Mouse (Mus musculus): ENCODE results near the gene Tnnt3. TPM values are rescaled to one million over a fixed set of nuclear protein-coding genes. Genes with fewer than 3 reads are reported as not detected.

The Tnnt3 gene
- polyA plus RNA-seq, 1 experiment = 73.4 TPM

- Histone ChIP-seq H3K4me3 (replicated peaks; ENCODE audit: control insufficient read depth, low read depth, low read length) (no peak overlapping the region), H3K27ac (ENCODE audit: control insufficient read depth, insufficient read depth, low read depth, low read length, poor library complexity) (no peak overlapping the region), H3K4me1 (ENCODE audit: control insufficient read depth, insufficient read depth, low read length) (no peaks in the 10 kb centered on the region)
- TF ChIP-seq POLR2A (IDR thresholded peaks at IDR 0.05; ENCODE audit: borderline replicate concordance, control insufficient read depth, low read depth, low read length) = no peak
- TF ChIP-seq CTCF (IDR thresholded peaks at IDR 0.05; ENCODE audit: control insufficient read depth, insufficient read depth, low read length) = no peak
- WGBS = 80% methylated on average over 8 of the region's 8 CpGs
Observed at GRCm38 (mm10) chr7:142486751-142487162, 11.9 kb upstream of the Tnnt3 start.

DNA sequence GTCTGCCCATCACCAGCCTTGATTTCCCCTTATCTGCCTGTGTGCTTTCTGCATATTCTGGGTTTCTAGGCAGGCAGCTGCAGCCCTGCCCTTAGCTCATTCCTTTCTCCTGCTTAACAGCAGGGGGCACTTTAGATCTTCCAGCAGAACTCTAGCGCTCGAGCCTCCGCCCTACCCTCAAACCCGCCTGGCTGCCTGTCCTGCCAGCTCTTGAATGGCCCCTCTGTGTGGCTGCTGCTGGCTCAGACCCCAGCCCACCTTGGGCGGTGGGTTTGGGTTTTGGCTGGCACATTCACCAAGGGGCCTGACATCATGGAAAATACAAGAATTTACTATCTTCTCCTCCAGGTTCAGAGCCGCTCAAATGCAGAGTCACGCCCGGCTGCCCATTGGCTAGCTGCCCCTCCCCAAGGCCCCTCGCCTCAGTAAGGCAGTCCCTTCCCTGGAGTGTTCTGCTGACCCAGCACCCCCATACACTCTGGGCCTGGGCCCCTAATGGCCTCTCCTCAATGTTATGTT lies 11.2 kb upstream of the Tnnt3 start:
- Histone ChIP-seq H3K27ac (ENCODE audit: control insufficient read depth, insufficient read depth, low read depth, low read length, poor library complexity) (no peak overlapping the region), H3K4me3 (replicated peaks; ENCODE audit: control insufficient read depth, low read depth, low read length) (no peak overlapping the region), H3K4me1 (ENCODE audit: control insufficient read depth, insufficient read depth, low read length) (no peaks in the 10 kb centered on the region)
- TF ChIP-seq POLR2A (IDR thresholded peaks at IDR 0.05; ENCODE audit: borderline replicate concordance, control insufficient read depth, low read depth, low read length) (no peak), CTCF (IDR thresholded peaks at IDR 0.05; ENCODE audit: control insufficient read depth, insufficient read depth, low read length) (no peak)
- 76% methylated on average over 9 of the region's 9 CpGs for WGBS

DNA sequence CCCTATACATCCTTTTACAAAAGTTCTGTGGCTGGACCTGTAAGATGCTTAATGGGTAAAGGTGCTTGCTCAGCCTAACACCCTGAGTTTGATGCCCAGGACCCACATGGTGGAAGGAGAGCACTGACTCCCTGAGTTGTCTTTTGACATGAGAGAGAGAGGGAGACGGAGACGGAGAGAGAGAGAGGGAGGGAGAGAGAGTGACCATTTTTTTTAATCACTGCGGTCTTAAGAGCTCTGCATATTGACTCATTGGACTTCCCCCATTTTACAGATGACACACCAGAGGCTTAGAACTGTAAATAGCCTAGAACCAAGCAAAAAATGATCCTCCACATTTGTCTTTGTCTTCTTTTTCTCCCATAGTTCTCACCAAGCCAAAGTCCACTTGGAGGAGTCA lies 10.6 kb upstream of the Tnnt3 start:
- no peak overlapping the region for H3K27ac ChIP-seq (ENCODE audit: control insufficient read depth, insufficient read depth, low read depth, low read length, poor library complexity)
- no peaks in the 10 kb centered on the region for H3K4me1 ChIP-seq (ENCODE audit: control insufficient read depth, insufficient read depth, low read length)
- 69% methylated on average over 3 of the region's 3 CpGs for WGBS
- no peak for TF ChIP-seq CTCF (IDR thresholded peaks at IDR 0.05; ENCODE audit: control insufficient read depth, insufficient read depth, low read length)
- H3K4me3 ChIP-seq (replicated peaks; ENCODE audit: control insufficient read depth, low read depth, low read length) = no peak overlapping the region

GRCm38 (mm10) chr7:142493535-142493934 lies 5.1 kb upstream of the Tnnt3 start:
- TF ChIP-seq CTCF (IDR thresholded peaks at IDR 0.05; ENCODE audit: control insufficient read depth, insufficient read depth, low read length) = no peak
- no peak for TF ChIP-seq POLR2A (IDR thresholded peaks at IDR 0.05; ENCODE audit: borderline replicate concordance, control insufficient read depth, low read depth, low read length)
- 89% methylated on average over 8 of the region's 8 CpGs for WGBS

DNA sequence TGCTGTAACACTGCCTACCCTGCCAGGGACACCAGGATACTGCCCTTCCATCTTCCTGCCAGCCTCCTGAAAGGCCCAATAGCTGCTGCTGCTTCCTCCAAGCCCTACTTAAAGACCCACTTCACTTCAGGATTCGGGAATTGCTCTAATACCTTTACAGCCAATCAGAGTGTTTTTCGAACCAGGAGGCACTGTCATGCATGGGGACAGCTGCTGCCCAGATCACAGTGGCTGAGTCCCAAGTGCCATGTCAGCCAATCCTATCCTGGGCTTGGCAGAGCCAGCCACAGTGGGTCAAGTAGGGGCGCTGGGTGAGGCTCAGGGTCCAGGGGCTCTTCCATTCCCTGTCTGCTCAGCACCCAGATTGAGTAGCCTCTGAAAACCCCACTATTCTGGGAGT lies 2.5 kb upstream of the Tnnt3 start:
- TF ChIP-seq CTCF (IDR thresholded peaks at IDR 0.05; ENCODE audit: control insufficient read depth, insufficient read depth, low read length) (no peak), POLR2A (IDR thresholded peaks at IDR 0.05; ENCODE audit: borderline replicate concordance, control insufficient read depth, low read depth, low read length) (no peak)
- H3K4me1 ChIP-seq (ENCODE audit: control insufficient read depth, insufficient read depth, low read length) = no peaks in the 10 kb centered on the region
- no peak overlapping the region for H3K4me3 ChIP-seq (replicated peaks; ENCODE audit: control insufficient read depth, low read depth, low read length)
- 64% methylated on average over 3 of the region's 3 CpGs for WGBS
- H3K27ac ChIP-seq (ENCODE audit: control insufficient read depth, insufficient read depth, low read depth, low read length, poor library complexity) = no peak overlapping the region

More at GRCm38 (mm10) chr7:142493535-142493934, 5.1 kb upstream of the Tnnt3 start:
- Histone ChIP-seq H3K4me3 (replicated peaks; ENCODE audit: control insufficient read depth, low read depth, low read length) (no peak overlapping the region), H3K27ac (ENCODE audit: control insufficient read depth, insufficient read depth, low read depth, low read length, poor library complexity) (no peak overlapping the region), H3K4me1 (ENCODE audit: control insufficient read depth, insufficient read depth, low read length) (no peaks in the 10 kb centered on the region)

GRCm38 (mm10) chr7:142496800-142497199 lies 1.8 kb upstream of the Tnnt3 start:
- WGBS = 74% methylated on average over 5 of the region's 5 CpGs

DNA sequence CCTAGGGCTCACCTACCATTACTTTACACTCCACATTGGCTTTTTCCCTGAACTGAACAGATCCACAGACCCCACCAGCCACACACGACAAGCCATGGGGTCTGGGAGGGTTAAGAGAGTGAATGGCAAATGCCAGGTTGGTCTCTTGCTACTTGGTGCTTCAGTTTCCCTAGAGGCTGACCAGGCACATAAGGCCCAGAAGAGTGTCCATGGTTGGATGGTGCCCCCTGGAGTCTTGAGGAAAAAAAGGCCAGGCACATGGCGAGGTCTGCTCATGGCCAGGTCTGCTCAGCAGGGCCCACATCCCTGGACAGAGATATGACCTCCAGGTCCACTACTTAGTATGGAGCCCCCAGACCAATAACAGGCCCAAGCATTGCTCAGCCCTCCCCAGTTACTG lies 861 bp upstream of the Tnnt3 start:
- TF ChIP-seq POLR2A (IDR thresholded peaks at IDR 0.05; ENCODE audit: borderline replicate concordance, control insufficient read depth, low read depth, low read length) (no peak), CTCF (IDR thresholded peaks at IDR 0.05; ENCODE audit: control insufficient read depth, insufficient read depth, low read length) (peak; percentile 74)
- H3K4me1 ChIP-seq (ENCODE audit: control insufficient read depth, insufficient read depth, low read length) = no peaks in the 10 kb centered on the region
- no peak overlapping the region for H3K4me3 ChIP-seq (replicated peaks; ENCODE audit: control insufficient read depth, low read depth, low read length)
- H3K27ac ChIP-seq (ENCODE audit: control insufficient read depth, insufficient read depth, low read depth, low read length, poor library complexity) = no peak overlapping the region
- 67% methylated on average over 2 of the region's 2 CpGs for WGBS

More at GRCm38 (mm10) chr7:142496800-142497199, 1.8 kb upstream of the Tnnt3 start:
- Histone ChIP-seq H3K4me3 (replicated peaks; ENCODE audit: control insufficient read depth, low read depth, low read length) (no peak overlapping the region), H3K27ac (ENCODE audit: control insufficient read depth, insufficient read depth, low read depth, low read length, poor library complexity) (no peak overlapping the region), H3K4me1 (ENCODE audit: control insufficient read depth, insufficient read depth, low read length) (no peaks in the 10 kb centered on the region)
- peak; percentile 61; the same call in 1 of the 2 replicates for TF ChIP-seq CTCF (IDR thresholded peaks at IDR 0.05; ENCODE audit: control insufficient read depth, insufficient read depth, low read length)
- no peak for TF ChIP-seq POLR2A (IDR thresholded peaks at IDR 0.05; ENCODE audit: borderline replicate concordance, control insufficient read depth, low read depth, low read length)

DNA sequence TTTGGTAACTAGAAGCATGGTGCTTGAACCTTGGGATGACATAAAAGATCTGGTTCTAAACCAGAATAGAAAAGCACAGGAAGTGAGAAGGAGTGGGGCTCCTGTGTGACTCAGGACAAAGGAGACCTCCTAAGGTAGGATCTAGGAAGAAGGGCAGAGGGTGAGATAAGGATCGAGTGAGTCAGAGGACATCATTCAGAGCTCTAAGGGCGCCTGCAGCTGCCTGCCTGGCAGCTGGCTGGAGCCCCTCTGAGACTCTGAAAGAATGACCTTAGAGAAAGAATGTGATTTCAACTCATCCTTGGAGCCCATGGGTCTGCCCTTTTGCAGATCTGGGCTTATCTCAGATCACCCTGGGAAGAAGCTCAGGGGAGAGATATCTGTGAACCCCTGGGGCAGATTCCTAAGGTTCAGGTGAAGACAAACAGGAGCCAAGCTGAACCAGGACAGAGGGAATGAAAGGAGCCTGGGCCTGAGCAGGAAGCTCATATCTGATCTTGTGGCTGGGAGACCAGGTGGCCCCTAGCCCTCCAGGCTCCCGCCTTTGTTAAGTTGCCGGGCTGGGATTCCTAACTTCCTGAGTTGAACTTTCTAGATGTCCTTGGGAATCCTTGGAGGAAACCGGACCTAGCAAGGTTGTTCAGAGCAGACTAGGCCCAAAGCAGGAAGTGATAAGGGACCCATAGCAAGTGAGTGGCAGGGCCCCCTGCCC lies 530 bp downstream of the Tnnt3 start:
- WGBS = 65% methylated on average over 5 of the region's 5 CpGs
- no peak overlapping the region for H3K27ac ChIP-seq (ENCODE audit: control insufficient read depth, insufficient read depth, low read depth, low read length, poor library complexity)
- H3K4me1 ChIP-seq (ENCODE audit: control insufficient read depth, insufficient read depth, low read length) = no peaks in the 10 kb centered on the region
- no peak overlapping the region for H3K4me3 ChIP-seq (replicated peaks; ENCODE audit: control insufficient read depth, low read depth, low read length)
- TF ChIP-seq CTCF (IDR thresholded peaks at IDR 0.05; ENCODE audit: control insufficient read depth, insufficient read depth, low read length) (no peak), POLR2A (IDR thresholded peaks at IDR 0.05; ENCODE audit: borderline replicate concordance, control insufficient read depth, low read depth, low read length) (no peak)
